Mouse (Mus musculus): Measurements from ENCODE around the gene Tas2r136.

- no peak for TF ChIP-seq CTCF (IDR thresholded peaks at IDR 0.05; ENCODE audit: borderline replicate concordance, insufficient read depth, low read length)
- no peak for TF ChIP-seq POLR2A (IDR thresholded peaks at IDR 0.05; ENCODE audit: low read depth, low read length)
These were observed 27.8 kb downstream of the Tas2r136 start for GRCm38 (mm10) chr6:132750206-132750605.

All from embryonic fibroblast, embryonic 13.5 days (primary cell).